Mouse (Mus musculus) hindbrain, embryonic 14.5 days (tissue): ENCODE data around the gene Abca1. TPM values are rescaled to one million over a fixed set of nuclear protein-coding genes. Genes with fewer than 3 reads are reported as not detected.
A peak's percentile ranks its signal among the peaks of the same experiment; 100 is the strongest.

ENCODE experiments used
- ATAC-seq: fragments of 200-750 bp; cut with Nextera tagmentation; 2 replicates; pipeline ENCODE4 v1.8.0; 2017; ENCODE audit warnings: moderate number of reproducible peaks, mild to moderate bottlenecking, moderate TSS enrichment, moderate library complexity; ENCODE audit not compliant: low FRiP score
- DNase-seq: peaks from one replicate; pipeline ENCODE4 v3.0.0-alpha.2; 2015; ENCODE audit warnings: low spot score
- H3K27ac ChIP-seq: fragments of 300-500 bp; sonication (generic); 2 replicates; pipeline ENCODE4 v1.5.1; 2014; ENCODE audit warnings: mild to moderate bottlenecking, moderate library complexity
- H3K27me3 ChIP-seq: fragments of 300-500 bp; sonication (generic); 2 replicates; pipeline ENCODE4 v1.6.1; 2014; ENCODE audit warnings: mild to moderate bottlenecking, low read length, mixed read lengths; ENCODE audit not compliant: control insufficient read depth, insufficient read depth
- H3K36me3 ChIP-seq: fragments of 300-500 bp; sonication (generic); replicated peaks from 2 replicates; pipeline ENCODE4 v1.6.1; 2014; ENCODE audit not compliant: control insufficient read depth, insufficient read depth
- H3K4me1 ChIP-seq: fragments of 300-500 bp; sonication (generic); replicated peaks from 2 replicates; pipeline ENCODE4 v1.6.1; 2014; ENCODE audit warnings: antibody characterized with exemption, low read length, mixed read lengths; ENCODE audit not compliant: control insufficient read depth, insufficient read depth
- H3K4me2 ChIP-seq: fragments of 300-500 bp; sonication (generic); replicated peaks from 2 replicates; pipeline ENCODE4 v1.6.1; 2014; ENCODE audit warnings: mild to moderate bottlenecking, moderate library complexity
- H3K4me3 ChIP-seq: fragments of 300-500 bp; sonication (generic); replicated peaks from 2 replicates; pipeline ENCODE4 v1.5.1; 2014; ENCODE audit warnings: mild to moderate bottlenecking, low read length
- H3K9ac ChIP-seq: fragments of 300-500 bp; sonication (generic); 2 replicates; pipeline ENCODE4 v1.6.1; 2014
- H3K9me3 ChIP-seq: fragments of 300-500 bp; sonication (generic); 2 replicates; pipeline ENCODE4 v1.6.1; 2016; ENCODE audit warnings: low read length; ENCODE audit not compliant: control insufficient read depth
- WGBS: fragments of 180-500 bp; shearing (Covaris S2); extraction: QIAGEN DNeasy Blood & Tissue Kit; methylation state at CpG from one replicate; pipeline ENCODE4 v1.1.7; 2014; 5-methylcytosine and 5-hydroxymethylcytosine counted together
- polyA plus RNA-seq: library from polyadenylated mRNA; unstranded; fragments of >200 nt; fragmentation: Nextera tagmentation; extraction: Ambion mirVana; gene quantifications from 2 replicates; pipeline ENCODE4 v1.2.1, GENCODE M21; 2014

Gene Abca1
- polyA plus RNA-seq, 1 experiment from 2014 or later = 18.8 TPM

GRCm38 (mm10) chr4:53131538-53131937 lies 28.2 kb downstream of the Abca1 start:
- no peaks in the 10 kb centered on the region; the same call in 1 of the 2 replicates for H3K36me3 ChIP-seq
- DNase-seq = no peak
- H3K4me3 ChIP-seq = no peak overlapping the region
- H3K27me3 ChIP-seq = no peaks in the 10 kb centered on the region
- 94% methylated on average over 5 of the region's 5 CpGs for WGBS
- H3K4me1 ChIP-seq = no peaks in the 10 kb centered on the region; the same call in 1 of the 2 replicates
- no peak for ATAC-seq
- no peak overlapping the region for H3K4me2 ChIP-seq
- no peak overlapping the region for H3K27ac ChIP-seq
- H3K9me3 ChIP-seq = no peaks in the 10 kb centered on the region
- no peak overlapping the region for H3K9ac ChIP-seq

DNA sequence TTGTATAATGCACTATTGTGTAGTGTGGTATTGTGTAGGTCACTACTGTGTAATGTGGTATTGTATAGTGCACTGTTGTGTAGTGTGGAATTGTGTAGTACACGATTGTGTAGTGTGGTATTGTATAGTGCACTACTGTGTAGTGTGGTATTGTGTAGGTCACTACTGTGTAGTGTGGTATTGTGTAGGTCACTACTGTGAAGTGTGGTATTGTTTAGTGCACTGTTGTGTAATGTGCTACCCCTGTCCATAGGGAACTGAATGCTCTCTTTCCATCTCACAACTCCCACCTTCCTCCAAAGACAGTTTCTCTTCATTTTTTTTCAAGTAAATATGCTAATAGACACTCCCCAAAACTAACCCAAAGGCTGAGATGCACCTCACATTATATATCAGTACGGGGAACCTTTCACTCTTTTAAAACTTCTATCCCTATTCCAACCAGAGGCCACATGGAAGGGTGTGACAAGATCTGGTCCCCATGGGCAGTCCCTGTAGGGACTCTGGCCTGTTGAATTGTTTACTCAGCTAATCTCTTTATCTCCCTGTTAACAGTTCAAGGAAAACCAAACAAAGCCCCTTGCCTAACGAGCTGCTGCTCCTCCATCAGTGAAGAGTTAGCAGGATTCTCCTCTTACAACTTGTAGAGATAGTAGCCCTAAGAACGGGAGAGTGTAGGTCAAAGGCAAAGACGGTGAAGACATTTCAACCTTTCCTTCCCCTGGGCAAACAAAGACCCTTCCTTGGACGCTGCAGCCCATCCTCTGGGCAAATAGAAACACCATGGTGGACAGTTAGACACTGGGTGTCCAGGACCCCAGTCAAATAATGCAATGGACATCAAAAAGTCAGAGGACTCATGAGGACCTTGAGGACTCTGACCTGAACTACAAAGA lies 28.8 kb downstream of the Abca1 start:
- Histone ChIP-seq H3K4me3 (no peak overlapping the region), H3K9ac (no peak overlapping the region), H3K4me1 (no peaks in the 10 kb centered on the region; the same call in 1 of the 2 replicates), H3K27ac (no peak overlapping the region), H3K36me3 (no peaks in the 10 kb centered on the region; the same call in 1 of the 2 replicates), H3K9me3 (no peaks in the 10 kb centered on the region), H3K27me3 (no peaks in the 10 kb centered on the region), H3K4me2 (no peak overlapping the region)
- 75% methylated on average over 6 of the region's 6 CpGs for WGBS
- DNase-seq = no peak
- ATAC-seq = no peak

- H3K9ac ChIP-seq = no peak overlapping the region
- 90% methylated on average over 11 of the region's 11 CpGs for WGBS
- DNase-seq (no peak), ATAC-seq (no peak)
- no peak overlapping the region for H3K27ac ChIP-seq
- H3K4me3 ChIP-seq = no peak overlapping the region
- H3K4me2 ChIP-seq = no peak overlapping the region
- H3K4me1 ChIP-seq = no peaks in the 10 kb centered on the region; the same call in 1 of the 2 replicates
- H3K36me3 ChIP-seq = no peaks in the 10 kb centered on the region; the same call in 1 of the 2 replicates
- H3K9me3 ChIP-seq = no peaks in the 10 kb centered on the region
- H3K27me3 ChIP-seq = no peaks in the 10 kb centered on the region
Measured at GRCm38 (mm10) chr4:53129716-53130301, 29.9 kb downstream of the Abca1 start.

GRCm38 (mm10) chr4:53127266-53127665 lies 32.4 kb downstream of the Abca1 start:
- Histone ChIP-seq H3K27ac (no peak overlapping the region), H3K27me3 (no peaks in the 10 kb centered on the region), H3K36me3 (no peaks in the 10 kb centered on the region; the same call in 1 of the 2 replicates), H3K4me2 (no peak overlapping the region), H3K4me1 (no peaks in the 10 kb centered on the region), H3K9ac (no peak overlapping the region), H3K9me3 (no peaks in the 10 kb centered on the region), H3K4me3 (no peak overlapping the region)
- WGBS = 66% methylated on average over 5 of the region's 5 CpGs
- no peak for DNase-seq
- peak; percentile 29; the same call in 1 of the 2 replicates for ATAC-seq

GRCm38 (mm10) chr4:53126794-53127193 lies 32.9 kb downstream of the Abca1 start:
- Histone ChIP-seq H3K9ac (no peak overlapping the region), H3K27me3 (no peaks in the 10 kb centered on the region), H3K27ac (no peak overlapping the region), H3K9me3 (no peaks in the 10 kb centered on the region), H3K4me2 (no peak overlapping the region), H3K36me3 (no peaks in the 10 kb centered on the region; the same call in 1 of the 2 replicates), H3K4me1 (no peaks in the 10 kb centered on the region), H3K4me3 (no peak overlapping the region)
- no peak for DNase-seq
- 78% methylated on average over 7 of the region's 7 CpGs for WGBS
- 0 out of 2 replicates have a peak, but pooled peaks have one; percentile 22 for ATAC-seq

- no peaks in the 10 kb centered on the region for H3K9me3 ChIP-seq
- ATAC-seq = no peak
- H3K4me2 ChIP-seq = no peak overlapping the region
- H3K9ac ChIP-seq = no peak overlapping the region
- H3K27me3 ChIP-seq = no peaks in the 10 kb centered on the region
- no peaks in the 10 kb centered on the region for H3K4me1 ChIP-seq
- WGBS = 93% methylated on average over 10 of the region's 10 CpGs
- no peak for DNase-seq
- H3K4me3 ChIP-seq = no peak overlapping the region
- H3K36me3 ChIP-seq = no peaks in the 10 kb centered on the region; the same call in 1 of the 2 replicates
- no peak overlapping the region for H3K27ac ChIP-seq
Measured at GRCm38 (mm10) chr4:53124837-53125490, 34.7 kb downstream of the Abca1 start.

DNA sequence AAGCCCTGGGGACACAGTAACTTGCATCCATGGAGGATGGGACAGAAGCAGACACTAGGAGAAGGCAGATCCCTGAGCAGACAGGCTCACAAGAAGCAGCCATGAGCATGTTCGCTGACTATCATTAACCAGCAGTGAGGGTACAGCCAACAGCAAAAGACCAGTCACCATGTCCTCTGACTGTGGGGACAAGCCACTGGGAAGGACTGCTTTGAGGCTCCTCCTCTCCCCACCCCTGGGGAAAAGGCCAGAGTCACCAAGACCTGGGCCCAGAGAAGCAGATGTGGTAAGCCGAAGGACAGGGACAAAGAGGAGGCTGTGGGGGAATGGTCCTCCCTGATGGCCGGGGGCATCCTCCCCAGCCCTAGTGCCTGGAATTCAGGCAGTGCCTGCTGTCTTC lies 37.4 kb downstream of the Abca1 start:
- no peak for DNase-seq
- no peaks in the 10 kb centered on the region; the same call in 1 of the 2 replicates for H3K36me3 ChIP-seq
- no peak for ATAC-seq
- no peak overlapping the region for H3K27ac ChIP-seq
- H3K9ac ChIP-seq = no peak overlapping the region
- 90% methylated on average over 3 of the region's 3 CpGs for WGBS
- H3K4me2 ChIP-seq = no peak overlapping the region
- H3K4me3 ChIP-seq = no peak overlapping the region
- H3K4me1 ChIP-seq = no peaks in the 10 kb centered on the region
- H3K9me3 ChIP-seq = no peaks in the 10 kb centered on the region
- no peaks in the 10 kb centered on the region for H3K27me3 ChIP-seq

GRCm38 (mm10) chr4:53121516-53122227 lies 38.0 kb downstream of the Abca1 start:
- Histone ChIP-seq H3K27ac (no peak overlapping the region), H3K4me3 (no peak overlapping the region), H3K9ac (no peak overlapping the region), H3K36me3 (no peaks in the 10 kb centered on the region; the same call in 1 of the 2 replicates), H3K4me2 (no peak overlapping the region), H3K4me1 (no peaks in the 10 kb centered on the region), H3K9me3 (no peaks in the 10 kb centered on the region), H3K27me3 (no peaks in the 10 kb centered on the region)
- no peak for ATAC-seq
- WGBS = 70% methylated on average over 7 of the region's 7 CpGs
- DNase-seq = no peak
